Mouse (Mus musculus) activated CD4-positive, CD25-positive, alpha-beta regulatory T cell, adult 4 months (primary cell): ENCODE results near the gene A430005L14Rik. TPM values are rescaled to one million over a fixed set of nuclear protein-coding genes. Genes with fewer than 3 reads are reported as not detected.
"Not testable (repeated sequence)": the region's sequence is repeated elsewhere in the genome, so short reads cannot be mapped to it uniquely, and the experiment has no call there.

Experiments
- ATAC-seq: one replicate; pipeline ENCODE4 v1.8.0; 2017
- polyA plus RNA-seq, 2 experiments: library from polyadenylated mRNA; unstranded; fragments of 100-300 nt; shearing (Covaris generic); gene quantifications; one replicate each; pipeline ENCODE4 v1.2.1; 2017

Gene A430005L14Rik
- 100 to 1,000 TPM in 1 of 2 experiments, 10 to 100 TPM in 1; 89.3 to 113 TPM for polyA plus RNA-seq

GRCm38 (mm10) chr4:153956569-153957405 lies at the start of gene A430005L14Rik:
Gene A430005L14Rik, plus strand, starts transcription at chr4:153957237.
- peak; percentile 96 for ATAC-seq

GRCm38 (mm10) chr4:153907573-153907972 lies 49.5 kb upstream of the A430005L14Rik start:
- no peak for ATAC-seq

- no peak for ATAC-seq
Observed at GRCm38 (mm10) chr4:153913635-153914034, 43.4 kb upstream of the A430005L14Rik start.

- ATAC-seq, result no peak
Observed at GRCm38 (mm10) chr4:153917773-153918500, 39.1 kb upstream of the A430005L14Rik start.

- no peak for ATAC-seq
Observed at GRCm38 (mm10) chr4:153920517-153921233, 36.4 kb upstream of the A430005L14Rik start.

- not testable (repeated sequence) for ATAC-seq
Observed at GRCm38 (mm10) chr4:153922090-153922489, 34.9 kb upstream of the A430005L14Rik start.

GRCm38 (mm10) chr4:153928772-153929299 lies 28.2 kb upstream of the A430005L14Rik start:
- ATAC-seq, result no peak

- ATAC-seq, result no peak
Observed at GRCm38 (mm10) chr4:153929425-153929824, 27.6 kb upstream of the A430005L14Rik start.

- no peak for ATAC-seq
Observed at GRCm38 (mm10) chr4:153929921-153930320, 27.1 kb upstream of the A430005L14Rik start.

- no peak for ATAC-seq
Observed at GRCm38 (mm10) chr4:153943243-153943642, 13.8 kb upstream of the A430005L14Rik start.

GRCm38 (mm10) chr4:153944261-153944660 lies 12.8 kb upstream of the A430005L14Rik start:
- no peak for ATAC-seq

GRCm38 (mm10) chr4:153945741-153946140 lies 11.3 kb upstream of the A430005L14Rik start:
- no peak for ATAC-seq

- ATAC-seq, result no peak
Observed at GRCm38 (mm10) chr4:153950372-153950771, 6.7 kb upstream of the A430005L14Rik start.

GRCm38 (mm10) chr4:153951150-153951549 lies 5.9 kb upstream of the A430005L14Rik start:
- ATAC-seq, result no peak

- ATAC-seq, result no peak
Observed at GRCm38 (mm10) chr4:153951692-153952091, 5.3 kb upstream of the A430005L14Rik start.

- no peak for ATAC-seq
Observed at GRCm38 (mm10) chr4:153955651-153956050, 1.4 kb upstream of the A430005L14Rik start.

GRCm38 (mm10) chr4:153957444-153958250 lies 610 bp downstream of the A430005L14Rik start:
- ATAC-seq, result no peak

GRCm38 (mm10) chr4:153962631-153963030 lies 5.6 kb downstream of the A430005L14Rik start:
- ATAC-seq, result no peak

- ATAC-seq, result no peak
Observed at GRCm38 (mm10) chr4:153966651-153967050, 9.6 kb downstream of the A430005L14Rik start.

GRCm38 (mm10) chr4:153967556-153967955 lies 10.5 kb downstream of the A430005L14Rik start:
- ATAC-seq, result no peak

- ATAC-seq, result no peak
Observed at GRCm38 (mm10) chr4:153968063-153968462, 11.0 kb downstream of the A430005L14Rik start.
